Mouse (Mus musculus): ENCODE data around the gene Gck.

The Gck gene

DNA sequence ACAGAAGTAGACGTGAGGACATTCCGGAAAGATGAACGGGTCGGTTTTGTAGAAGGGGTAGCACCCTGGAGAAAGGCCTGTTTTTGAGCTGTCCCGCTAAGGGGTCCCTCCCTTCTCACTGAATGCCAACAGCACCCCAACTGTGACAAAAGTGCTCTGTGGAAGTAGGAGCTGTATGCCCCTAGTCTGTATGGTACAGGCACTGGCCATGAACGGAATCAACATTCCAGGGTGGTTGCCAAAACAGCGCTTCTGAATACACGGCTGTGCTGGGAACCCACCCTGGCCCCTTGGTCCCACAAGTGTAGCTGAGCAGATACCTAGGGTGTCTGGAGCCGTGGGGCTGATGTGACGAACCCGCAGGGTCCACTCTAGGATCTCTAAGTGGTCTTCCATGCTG lies 77.2 kb downstream of the Gck start:
- DNase-seq: no peak

GRCm38 (mm10) chr11:5870069-5870468 lies 79.8 kb downstream of the Gck start:
- DNase-seq: no peak

DNA sequence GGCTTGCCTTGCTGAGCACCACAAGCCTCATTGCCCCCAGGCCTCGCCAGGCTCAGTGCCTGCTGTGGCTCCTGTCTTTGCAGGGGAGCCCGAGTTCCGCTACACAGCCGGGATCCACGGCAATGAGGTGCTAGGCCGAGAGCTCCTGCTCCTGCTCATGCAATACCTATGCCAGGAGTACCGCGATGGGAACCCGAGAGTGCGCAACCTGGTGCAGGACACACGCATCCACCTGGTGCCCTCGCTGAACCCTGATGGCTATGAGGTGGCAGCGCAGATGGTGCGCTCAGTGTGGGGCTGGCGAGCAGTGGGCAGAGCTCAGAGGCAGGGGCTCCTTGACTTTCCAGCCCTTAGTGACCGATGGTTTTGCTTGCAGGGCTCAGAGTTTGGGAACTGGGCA lies 80.5 kb downstream of the Gck start:
- DNase-seq: peak; percentile 47 to 58

DNA sequence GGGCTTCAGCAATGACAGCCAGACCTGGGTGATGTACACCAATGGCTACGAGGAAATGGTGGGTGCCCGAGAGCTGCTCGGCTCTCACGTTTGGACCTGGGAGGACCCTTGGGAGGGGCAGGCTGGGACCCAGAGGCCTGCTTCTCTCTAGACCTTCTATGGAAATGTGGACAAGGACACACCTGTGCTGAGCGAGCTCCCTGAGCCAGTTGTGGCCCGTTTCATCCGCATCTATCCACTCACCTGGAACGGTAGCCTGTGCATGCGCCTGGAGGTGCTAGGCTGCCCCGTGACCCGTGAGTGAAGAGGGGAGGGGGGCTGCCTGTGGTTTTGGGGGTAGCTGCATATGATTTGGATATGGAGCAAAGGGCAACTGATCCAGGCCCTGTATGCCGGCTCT lies 81.6 kb downstream of the Gck start:
- DNase-seq: no peak

DNA sequence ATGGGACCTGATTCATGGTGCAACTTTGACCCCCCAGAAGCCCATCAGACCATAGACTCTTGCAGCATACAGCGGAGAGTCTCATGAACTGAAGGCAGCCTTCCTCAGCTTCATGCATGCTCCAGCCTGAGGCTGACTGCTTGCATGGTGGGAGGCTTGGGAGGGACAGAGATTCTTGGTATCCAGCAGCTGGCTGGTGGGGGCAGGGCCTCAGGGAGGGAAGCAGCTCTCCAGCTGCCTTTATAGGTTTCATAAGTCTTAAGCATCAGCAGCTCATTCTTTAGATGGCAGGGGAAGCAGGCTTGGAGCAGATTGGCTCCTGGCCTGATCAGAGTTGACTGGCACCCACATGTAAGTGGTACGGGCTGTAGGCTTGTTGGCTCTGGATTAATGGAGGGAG lies 82.7 kb downstream of the Gck start:
- no peak for DNase-seq

GRCm38 (mm10) chr11:5862394-5863105 lies 87.3 kb downstream of the Gck start:
- DNase-seq: no peak

- DNase-seq: peak; percentile 49 to 52
Measured at GRCm38 (mm10) chr11:5861678-5862393, 88.0 kb downstream of the Gck start, which contains the start of gene Aebp1. TSS of gene Aebp1 (plus strand) at chr11:5861947.

- no peak for DNase-seq
Measured at GRCm38 (mm10) chr11:5860639-5861038, 89.2 kb downstream of the Gck start.

- DNase-seq: no peak
Measured at GRCm38 (mm10) chr11:5859883-5860550, 89.9 kb downstream of the Gck start.

- DNase-seq: no peak
Measured at GRCm38 (mm10) chr11:5858723-5859122, 91.2 kb downstream of the Gck start.

DNA sequence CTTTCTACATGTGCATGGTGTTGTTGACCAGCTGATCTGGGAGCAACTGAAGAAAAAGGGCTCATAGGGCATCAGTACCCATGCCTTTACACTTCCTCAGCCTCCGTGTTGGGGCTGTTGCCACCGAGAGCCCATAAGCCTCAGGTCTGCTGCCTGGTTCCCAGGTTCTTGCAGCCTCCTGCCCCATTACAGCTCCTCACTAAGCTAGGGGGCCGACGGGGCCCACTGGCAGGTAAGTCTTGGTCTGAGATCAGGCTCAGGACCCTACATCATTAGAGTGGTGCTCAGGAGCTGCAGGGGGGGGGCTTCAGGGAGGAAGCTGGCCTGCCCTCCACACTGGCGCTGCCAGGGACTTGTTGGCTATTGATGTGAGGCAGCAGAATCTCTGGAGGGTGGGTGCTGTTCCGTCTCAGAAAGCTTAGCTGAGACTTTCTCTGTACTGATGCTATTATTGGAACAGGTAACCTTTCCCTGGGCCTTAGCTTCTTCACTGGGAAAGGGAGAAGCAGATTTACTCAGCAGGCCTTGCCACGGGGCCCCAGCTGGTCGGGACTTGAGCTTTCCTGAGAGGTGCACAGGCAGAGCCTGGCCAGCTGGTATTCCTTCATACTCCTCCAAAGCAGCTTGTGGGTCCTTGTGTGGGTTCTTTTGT lies 93.3 kb downstream of the Gck start:
- DNase-seq: no peak

- peak; percentile 77 to 82 for DNase-seq
Measured at GRCm38 (mm10) chr11:5855902-5856301, 94.0 kb downstream of the Gck start.

DNA sequence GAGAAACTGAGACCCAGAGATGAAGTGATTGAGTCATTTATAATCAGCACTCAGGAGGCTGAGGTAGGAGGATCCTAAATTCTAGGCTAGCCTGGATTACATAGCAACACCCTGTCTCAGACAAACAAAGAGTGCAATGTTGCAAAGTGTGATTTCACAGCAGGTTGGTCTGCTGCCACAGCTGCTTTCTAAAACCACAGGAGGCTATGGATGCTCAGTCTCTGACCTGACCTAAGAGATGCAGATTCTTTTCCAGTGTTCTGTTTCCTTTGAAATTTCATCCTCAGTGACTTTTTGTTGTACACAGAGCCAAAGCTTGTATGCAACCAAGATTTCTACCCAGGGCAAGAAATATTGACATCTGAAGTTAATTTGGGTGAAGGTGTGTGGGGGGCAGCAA lies 94.4 kb downstream of the Gck start:
- no peak for DNase-seq

DNA sequence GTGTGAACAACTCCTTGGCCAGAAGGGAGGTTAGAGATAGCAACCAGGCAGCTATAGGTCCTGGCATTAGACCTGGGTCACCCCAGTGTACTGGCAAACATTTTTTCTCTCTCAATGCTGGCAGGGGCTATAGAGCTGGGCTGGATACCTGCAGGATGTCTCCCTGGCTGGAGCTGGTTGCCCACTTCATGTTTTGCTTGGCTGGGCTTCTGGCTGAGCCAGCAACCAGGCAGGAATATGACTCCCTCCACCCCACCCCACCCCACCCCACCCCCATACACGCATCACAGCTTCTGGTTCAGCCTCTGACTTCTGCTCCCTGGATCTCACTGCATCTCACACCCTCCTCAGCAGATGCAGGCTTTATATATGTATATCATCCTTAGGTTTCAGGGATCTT lies 97.6 kb downstream of the Gck start:
- peak in 1 of 2 experiments; percentile 36 for DNase-seq

- DNase-seq: no peak
Measured at GRCm38 (mm10) chr11:5851021-5851736, 98.7 kb downstream of the Gck start.
